Mouse (Mus musculus) lung, adult 2 months (tissue): ENCODE results near the gene Zfp541.

Experiments used
- CTCF ChIP-seq: fragments of 200-500 bp; IDR thresholded peaks from 2 replicates; pipeline ENCODE4 v1.5.1; 2011; ENCODE audit warnings: mild to moderate bottlenecking, low read length, control low read depth; ENCODE audit not compliant: insufficient read depth
- POLR2A ChIP-seq: fragments of 200-500 bp; IDR thresholded peaks from 2 replicates; pipeline ENCODE4 v1.6.1; 2011; ENCODE audit warnings: low read depth, mild to moderate bottlenecking, control low read depth, low read length, borderline replicate concordance; ENCODE audit errors: extremely low read depth

DNA sequence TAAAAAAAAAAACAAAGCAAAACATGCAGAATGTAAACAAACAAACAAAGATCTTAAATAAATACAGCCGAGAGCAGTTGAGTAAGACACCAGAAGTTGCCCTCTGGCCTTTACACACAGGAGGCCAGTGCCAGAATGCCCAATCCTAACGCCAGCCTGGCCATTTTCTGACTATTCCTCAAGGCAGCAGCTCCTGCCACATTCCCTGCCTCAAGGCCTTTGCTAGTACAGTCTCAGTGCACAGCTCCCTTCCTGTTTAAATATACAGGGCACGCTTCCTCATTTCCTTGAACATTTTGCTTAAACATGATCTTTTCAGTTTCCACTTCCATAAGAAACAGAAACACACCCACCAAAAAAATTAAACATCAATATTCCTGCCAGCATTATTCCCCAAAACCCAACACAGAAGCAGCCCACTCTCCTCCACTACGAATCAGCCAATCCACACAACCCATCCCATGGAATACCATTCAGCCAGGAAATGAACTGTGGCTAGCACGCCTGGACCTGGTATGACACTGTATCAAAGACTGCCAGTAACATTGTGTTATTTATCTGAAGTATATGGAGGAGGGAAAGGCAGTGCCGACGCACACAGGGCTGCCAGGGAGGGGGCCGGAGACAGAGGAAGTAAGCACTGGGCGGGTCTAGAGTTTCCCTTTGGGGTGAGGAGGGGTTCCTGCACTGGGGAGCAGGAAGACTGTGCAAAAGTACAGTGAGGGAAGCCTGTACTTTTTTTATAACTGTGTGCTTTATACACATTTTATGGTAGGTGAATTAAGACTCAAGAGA, 43.4 kb upstream of the Zfp541 start:
- no peak for TF ChIP-seq CTCF
- no peak for TF ChIP-seq POLR2A
